Mouse (Mus musculus): ENCODE results near the gene Emc10.
A peak's percentile ranks its signal among the peaks of the same experiment; 100 is the strongest.

GRCm38 (mm10) chr7:44527483-44528398, 31.4 kb upstream of the Emc10 start:
- TF ChIP-seq CTCF (IDR thresholded peaks at IDR 0.05; ENCODE audit: control insufficient read depth, insufficient read depth, insufficient replicate concordance, low read depth, low read length) (peak; percentile 83; the same call in 1 of the 2 replicates), POLR2A (IDR thresholded peaks at IDR 0.05; ENCODE audit: control insufficient read depth, low read depth, low read length) (no peak)
